Mouse (Mus musculus): ENCODE results near the gene Ston2. TPM values are rescaled to one million over a fixed set of nuclear protein-coding genes. Genes with fewer than 3 reads are reported as not detected.
"Not testable (repeated sequence)": the region's sequence is repeated elsewhere in the genome, so short reads cannot be mapped to it uniquely, and the experiment has no call there.

Gene Ston2
- total RNA-seq, 2 experiments from 2014 or later, result 4.9 to 10.2 TPM

DNA sequence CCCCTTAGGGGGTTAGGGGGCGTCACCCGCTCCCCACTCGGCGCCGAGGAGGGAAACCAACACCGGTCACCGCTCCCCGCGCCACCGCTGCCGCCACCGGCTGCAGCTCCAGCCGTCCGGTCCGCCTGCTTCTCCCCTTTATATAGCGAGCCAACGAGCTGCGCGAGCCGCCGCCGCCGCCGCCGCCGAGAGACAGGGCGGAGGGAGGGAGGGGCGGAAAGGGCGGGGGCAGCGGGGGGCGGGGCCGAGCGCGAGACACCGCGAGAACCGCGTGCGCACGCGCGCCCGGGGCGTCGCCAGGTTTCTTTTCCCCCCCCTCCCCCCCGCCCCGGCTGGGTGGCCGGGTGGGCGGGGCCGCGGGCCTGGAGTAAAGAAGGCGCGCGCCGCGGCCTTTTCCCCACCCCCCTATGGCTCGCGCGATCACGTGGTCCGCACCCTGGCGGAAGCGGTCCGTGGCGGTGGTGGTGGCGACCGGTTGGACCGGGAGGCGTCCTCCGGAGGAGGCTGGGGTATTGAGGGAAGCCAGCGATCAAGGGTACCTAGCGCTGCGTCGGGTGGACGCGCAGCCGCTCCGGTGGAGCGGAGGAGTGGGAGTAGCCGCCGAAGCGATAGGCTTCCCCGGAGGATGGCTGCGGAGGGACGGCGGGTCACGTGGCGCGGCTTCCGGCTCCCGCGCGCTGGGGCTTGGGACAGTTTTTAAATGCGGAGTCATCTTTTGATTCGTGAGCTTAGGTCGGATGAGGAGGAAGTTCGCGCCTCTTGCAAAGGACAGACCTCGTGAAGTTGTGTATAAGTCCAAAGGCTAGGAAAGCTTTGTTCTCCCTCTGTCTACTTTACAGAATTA is 198.1 kb downstream of the Ston2 start, which contains the start of gene Gtf2a1:
Gene Gtf2a1, minus strand, starts transcription at position 641 of the 844 bp plus-strand sequence.
- peak; percentile 94 to 97 for DNase-seq

DNA sequence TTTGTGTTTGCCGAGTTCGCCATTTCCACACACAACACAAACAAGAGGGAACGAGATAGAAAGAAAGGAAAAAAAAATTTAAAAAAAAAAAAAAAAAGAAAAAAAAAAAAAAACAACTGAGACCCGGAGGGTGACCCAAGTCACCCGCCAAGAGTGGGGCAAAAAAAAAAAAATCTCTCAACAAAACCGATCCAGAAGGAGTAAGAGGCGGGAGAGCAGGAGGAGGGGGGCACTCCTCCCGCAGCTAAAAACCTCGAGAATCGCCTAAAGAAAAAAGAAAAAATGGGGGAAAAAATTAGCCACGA is 198.7 kb downstream of the Ston2 start:
- no peak for DNase-seq

DNA sequence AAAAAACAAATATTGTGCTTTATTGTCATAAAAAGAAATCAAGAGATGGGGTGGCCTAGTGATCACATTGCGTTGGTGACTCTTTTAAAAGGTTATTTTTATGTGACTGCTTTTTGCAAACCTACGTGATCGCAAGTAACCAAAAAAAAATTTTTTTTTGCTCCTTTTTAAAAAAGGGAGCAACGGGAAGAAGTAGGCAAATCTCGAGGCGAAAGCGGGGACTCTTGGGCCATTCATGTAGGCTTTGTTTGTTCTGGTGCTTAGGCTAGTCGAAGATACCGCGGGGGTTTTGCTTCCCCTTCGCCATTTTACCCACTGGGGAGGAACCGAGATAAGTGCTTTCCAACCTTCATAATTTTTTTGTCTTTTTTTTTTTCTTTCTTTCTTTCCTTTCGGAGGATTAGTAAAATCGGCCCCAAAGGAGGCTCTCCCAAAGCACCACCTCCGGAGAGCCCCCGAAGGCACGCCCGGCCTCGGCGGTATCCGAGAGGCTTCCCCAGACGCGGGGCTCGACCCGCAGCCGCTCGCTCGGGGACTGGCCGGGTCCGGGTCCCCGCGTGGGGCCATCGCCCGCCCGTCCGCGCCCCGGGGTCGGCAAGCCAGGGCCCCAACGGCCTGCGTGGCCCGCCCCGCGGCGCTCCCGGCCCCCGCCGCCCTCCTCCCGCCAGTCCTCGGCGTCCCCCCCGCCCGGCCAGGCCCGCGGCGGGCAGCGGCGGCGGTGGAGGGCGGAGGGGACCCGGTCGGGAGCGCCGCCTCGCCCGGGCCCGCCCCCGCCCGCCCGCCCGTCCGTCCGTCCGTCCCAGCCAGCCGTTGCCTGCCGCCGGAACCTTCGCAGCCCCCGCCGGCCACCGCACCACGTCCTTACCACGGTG is 199.3 kb downstream of the Ston2 start:
- DNase-seq, result peak; percentile 65 to 80

DNA sequence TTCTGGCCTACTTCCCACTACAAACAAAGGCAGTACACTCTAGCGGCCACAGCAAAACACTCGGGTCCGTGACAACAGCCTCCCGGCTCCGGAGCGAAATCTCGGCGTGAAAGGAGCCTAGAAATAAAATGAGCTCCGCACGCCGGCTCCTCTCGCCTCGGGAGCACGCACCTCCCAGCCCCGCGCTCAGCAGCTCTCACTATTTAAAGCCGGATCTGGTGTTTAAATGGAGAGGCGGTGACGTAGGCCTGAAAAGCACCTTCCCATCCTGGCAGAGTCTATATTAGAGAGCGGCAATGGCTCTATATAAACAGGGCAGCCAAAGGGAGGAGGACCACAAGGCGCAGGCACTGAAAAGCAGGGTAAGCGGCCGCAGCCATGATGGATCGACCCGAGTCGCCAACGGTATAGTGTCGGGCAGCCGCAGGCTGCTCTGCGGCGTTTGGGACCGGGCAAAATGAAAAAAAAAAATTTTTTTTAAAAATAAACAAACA is 200.0 kb downstream of the Ston2 start:
- peak; percentile 91 to 93 for DNase-seq

DNA sequence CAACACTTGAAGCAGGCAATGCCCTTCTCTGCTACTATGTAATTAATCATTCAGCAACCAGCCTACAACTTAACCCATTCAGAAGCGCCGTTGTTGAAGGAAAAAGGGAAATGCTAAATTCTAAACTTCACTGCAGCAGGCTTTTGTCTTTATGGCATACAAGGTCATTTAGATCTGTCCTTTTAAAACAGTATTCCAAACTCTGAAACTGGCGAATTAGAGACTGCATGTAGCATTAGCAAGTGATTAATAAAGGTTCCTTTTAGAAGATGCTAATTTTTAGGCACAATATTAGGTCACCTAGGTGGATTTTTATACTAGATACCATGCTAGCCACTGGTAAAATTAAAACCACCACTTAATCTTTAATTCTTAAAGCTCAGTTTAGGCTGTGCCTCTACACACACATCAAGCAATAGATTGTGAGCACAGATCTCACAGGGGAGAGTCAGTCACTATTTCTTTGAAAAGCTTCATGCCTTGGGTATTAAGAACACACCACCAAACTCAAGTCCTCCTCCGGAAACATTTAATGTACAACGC is 200.6 kb downstream of the Ston2 start:
- no peak for DNase-seq

DNA sequence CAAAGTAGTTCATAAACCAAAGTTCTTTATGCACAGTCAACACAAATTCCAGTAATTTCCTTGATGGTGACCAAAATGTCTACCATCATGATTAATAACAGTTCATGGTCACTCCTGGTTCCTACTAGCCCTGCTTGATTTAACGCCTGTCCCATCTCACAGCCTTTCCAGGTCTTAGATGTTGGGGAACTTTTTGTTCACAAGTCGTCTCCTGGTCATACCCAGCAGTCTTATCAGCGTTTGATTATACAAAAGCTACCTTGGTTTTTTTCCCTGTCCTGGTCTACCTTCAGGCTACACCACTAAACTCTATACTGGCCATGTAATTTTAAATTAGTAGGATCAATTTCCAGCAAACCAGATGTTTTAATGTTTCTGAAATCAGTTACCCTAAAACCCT is 201.1 kb downstream of the Ston2 start:
- DNase-seq, result no peak

- DNase-seq, result not testable (repeated sequence)
Measured at GRCm38 (mm10) chr12:91585815-91586214, 202.4 kb downstream of the Ston2 start.

DNA sequence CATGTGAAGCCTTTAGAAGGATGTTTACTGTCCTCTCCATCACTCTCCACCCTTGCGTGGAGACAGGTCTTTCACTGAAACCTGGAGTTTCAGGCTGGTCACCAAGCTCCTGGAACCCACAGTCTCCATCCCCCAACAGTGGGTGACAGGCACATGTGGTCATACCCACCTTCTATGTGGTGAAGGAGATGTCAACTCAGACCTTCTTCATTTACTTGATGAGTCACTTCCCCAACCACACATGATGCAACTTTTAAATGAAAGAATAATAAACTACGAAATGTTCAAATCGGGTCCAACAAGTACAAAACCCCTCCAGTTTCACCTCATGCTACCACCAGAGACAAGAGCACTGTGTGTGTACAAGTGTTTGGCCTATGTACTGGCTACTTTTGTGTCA is 203.0 kb downstream of the Ston2 start:
- no peak for DNase-seq

- DNase-seq, result no peak
Measured at GRCm38 (mm10) chr12:91583409-91583808, 204.8 kb downstream of the Ston2 start.

Small RNA genes lying within 50 kb of the gene (microRNA-seq; reads per million reads assigned to microRNA genes)
- not detected for gene Gm22015

Other genes with a start within 250 kb of the Ston2 start
- 10 to 100 TPM; 34.9 to 51.0 TPM for gene Gtf2a1, start 197.9 kb downstream of the Ston2 start, total RNA-seq (2021)
- gene Sel1l, start 60.8 kb upstream of the Ston2 start, total RNA-seq (2021), result 100 to 1,000 TPM; 156 to 157 TPM

Measured in adrenal gland, postnatal 36 days (tissue).